Mouse (Mus musculus): ENCODE results near the gene Hsf4. TPM values are rescaled to one million over a fixed set of nuclear protein-coding genes. Genes with fewer than 3 reads are reported as not detected.

Hsf4 gene
- polyA plus RNA-seq, 1 experiment from 2014 or later, result 0.19 TPM

DNA sequence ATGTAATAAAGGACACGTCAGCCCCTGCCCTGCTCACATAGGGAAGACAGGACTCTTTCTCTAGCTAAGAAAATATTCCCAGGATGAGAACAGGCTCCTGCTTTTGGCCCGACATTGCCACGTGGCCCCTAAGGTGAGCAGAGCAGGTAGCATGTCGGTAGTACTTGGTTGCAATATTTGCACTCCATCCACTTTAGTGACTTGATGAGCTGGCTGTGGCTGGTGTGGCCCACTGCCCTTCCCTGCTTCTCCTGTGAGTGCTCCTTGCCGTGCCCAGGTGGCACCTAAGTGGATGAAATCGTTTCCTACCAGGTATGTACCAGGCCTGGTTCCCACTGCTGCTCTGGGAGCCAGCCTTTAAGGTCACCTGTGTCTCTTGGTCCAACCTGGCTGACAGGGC lies 17.6 kb upstream of the Hsf4 start:
- WGBS, result 91% methylated on average over 6 of the region's 6 CpGs
- Histone ChIP-seq H3K4me3 (no peak overlapping the region), H3K36me3 (peaks cover 60% of the 10 kb centered on the region)

DNA sequence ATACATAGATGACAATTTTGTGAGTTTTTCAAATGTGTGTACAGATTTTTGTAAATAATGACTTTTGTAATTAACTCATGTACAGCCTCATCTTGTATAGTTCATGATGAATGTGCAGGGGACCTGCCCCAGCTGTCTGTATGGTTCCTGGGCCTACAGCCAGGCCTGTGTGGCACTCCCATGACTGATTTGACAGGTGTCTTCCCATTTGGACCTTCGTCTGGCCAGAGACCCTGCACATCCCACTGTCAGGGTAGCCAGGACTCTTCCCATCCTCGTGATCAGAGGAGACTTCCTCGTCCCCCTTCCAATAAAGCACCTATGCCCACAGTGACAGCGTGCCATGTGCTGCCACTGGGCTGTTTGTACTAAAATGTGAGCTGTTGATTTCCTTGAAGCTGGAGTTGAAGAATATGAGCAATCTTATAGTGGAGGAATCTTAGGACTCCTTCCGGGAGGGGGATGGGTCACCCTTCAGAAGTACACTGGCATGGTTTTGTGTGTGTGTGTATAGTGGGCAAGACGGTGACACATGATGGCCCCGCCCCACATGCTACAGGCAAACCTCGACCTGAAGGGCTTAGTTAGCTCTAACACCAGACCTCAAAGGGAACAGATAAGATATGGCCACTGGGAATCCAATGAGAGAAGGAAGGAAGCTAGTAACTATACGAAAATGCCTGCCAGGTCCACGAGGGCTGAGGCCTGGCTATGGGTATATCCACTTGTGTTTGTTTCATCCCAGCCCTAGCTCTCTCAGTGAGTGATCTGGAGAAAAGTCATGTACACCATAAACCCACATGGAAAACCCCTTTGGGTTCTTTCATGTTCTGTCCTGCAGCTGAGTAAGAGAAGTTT lies 16.7 kb upstream of the Hsf4 start:
- Histone ChIP-seq H3K9me3 (no peaks in the 10 kb centered on the region), H3K4me3 (no peak overlapping the region), H3K4me1 (peaks cover 20% of the 10 kb centered on the region), H3K27ac (no peak overlapping the region), H3K27me3 (peaks cover 21% of the 10 kb centered on the region), H3K36me3 (peaks cover 53% of the 10 kb centered on the region), H3K4me2 (replicated peaks) (peak overlapping the region; percentile 90), H3K9ac (0 out of 2 replicates have a peak overlapping the region, but pooled peaks have one; percentile 76)
- ATAC-seq (ENCODE audit: low FRiP score, low read depth), result no peak
- WGBS, result 87% methylated on average over 10 of the region's 10 CpGs

More for the DNA sequence above, 17.6 kb upstream of the Hsf4 start:
- Histone ChIP-seq H3K9me3 (no peaks in the 10 kb centered on the region), H3K27me3 (peaks cover 13% of the 10 kb centered on the region), H3K4me2 (replicated peaks) (no peak overlapping the region), H3K27ac (no peak overlapping the region), H3K9ac (no peak overlapping the region), H3K4me1 (peaks cover 20% of the 10 kb centered on the region)
- no peak for ATAC-seq (ENCODE audit: low FRiP score, low read depth)

GRCm38 (mm10) chr8:105253766-105254151 lies 15.8 kb upstream of the Hsf4 start:
- H3K9ac ChIP-seq, result peak overlapping the region; percentile 76
- H3K36me3 ChIP-seq, result peaks cover 44% of the 10 kb centered on the region
- H3K27ac ChIP-seq, result no peak overlapping the region; the same call in 1 of the 2 replicates
- H3K4me1 ChIP-seq, result peaks cover 23% of the 10 kb centered on the region
- peak overlapping the region; percentile 63 for H3K4me3 ChIP-seq
- H3K27me3 ChIP-seq, result peaks cover 30% of the 10 kb centered on the region
- no peaks in the 10 kb centered on the region for H3K9me3 ChIP-seq
- ATAC-seq (ENCODE audit: low FRiP score, low read depth), result no peak
- peak overlapping the region; percentile 90 for H3K4me2 ChIP-seq (replicated peaks)
- 35% methylated on average over 20 of the region's 20 CpGs for whole genome bisulfite sequencing

DNA sequence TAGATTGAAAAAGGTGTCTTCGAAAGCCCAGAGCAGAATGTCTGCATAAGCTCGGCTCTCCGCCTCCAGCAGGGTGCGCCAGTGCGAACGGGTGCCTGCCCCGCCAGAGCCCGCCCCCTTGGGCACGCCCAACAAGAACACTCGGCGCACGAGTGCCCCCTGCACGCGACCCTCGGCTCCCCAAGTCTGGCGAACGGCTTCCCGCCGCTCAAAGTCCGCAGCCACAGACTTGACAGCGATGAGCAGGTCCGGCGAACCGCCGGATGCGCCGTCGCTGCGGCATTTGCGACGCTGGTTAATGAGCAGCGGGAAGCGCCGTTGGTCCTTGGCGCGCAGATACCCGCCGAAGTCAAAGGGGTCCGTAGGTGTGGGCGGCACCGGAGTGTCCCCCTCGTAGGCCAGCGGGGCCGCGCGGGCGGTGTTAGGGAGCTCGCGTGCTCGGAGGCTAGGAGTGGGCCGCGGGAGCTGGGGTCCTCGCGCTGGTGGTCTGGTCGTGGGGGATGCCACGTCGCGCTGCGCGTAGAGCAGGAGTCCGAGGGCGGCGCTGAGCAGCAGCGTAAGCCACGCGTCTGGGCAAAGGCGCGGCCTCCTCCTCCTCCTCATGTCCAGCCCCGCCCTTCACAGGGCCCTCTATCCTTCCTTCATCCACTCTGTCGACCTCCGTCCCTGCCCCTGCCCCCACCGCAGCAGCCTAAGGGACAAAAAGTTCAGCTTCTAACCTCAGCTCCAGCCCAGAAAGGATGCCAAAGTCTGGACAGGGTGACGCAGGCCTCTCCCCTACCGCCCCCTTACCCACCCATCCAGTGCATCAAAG lies 15.2 kb upstream of the Hsf4 start:
- WGBS, result under 1% methylated on average over 73 of the region's 74 CpGs
- Histone ChIP-seq H3K4me1 (peaks cover 29% of the 10 kb centered on the region), H3K4me2 (replicated peaks) (peak overlapping the region; percentile 90), H3K9ac (peak overlapping the region; percentile 76), H3K36me3 (peaks cover 38% of the 10 kb centered on the region), H3K27ac (peak overlapping the region; percentile 84), H3K27me3 (peaks cover 36% of the 10 kb centered on the region), H3K9me3 (no peaks in the 10 kb centered on the region), H3K4me3 (peak overlapping the region; percentile 63)
- ATAC-seq (ENCODE audit: low FRiP score, low read depth), result peak; percentile 87

DNA sequence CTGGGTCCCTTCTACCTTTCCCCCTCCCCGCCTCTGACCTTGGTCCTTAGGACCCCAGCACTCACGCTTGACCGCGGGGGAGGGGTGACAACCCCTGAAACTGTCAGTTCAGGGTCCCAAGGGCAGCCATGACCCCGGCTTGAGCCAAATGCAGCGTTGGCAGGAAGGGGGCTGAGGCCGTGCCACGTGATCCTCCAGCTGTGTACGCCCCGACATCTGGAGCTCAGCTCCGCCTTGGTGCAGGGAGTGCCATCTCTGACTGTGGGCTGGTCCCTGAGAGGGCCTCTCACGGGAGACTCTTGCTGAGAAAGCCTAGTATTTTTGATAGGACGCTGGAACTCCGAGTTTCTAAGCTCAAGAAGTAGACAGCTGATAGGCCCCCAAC lies 14.6 kb upstream of the Hsf4 start, which contains the start of gene B3gnt9:
B3gnt9 (minus strand) TSS at position 188 of the 385 bp plus-strand sequence.
- Histone ChIP-seq H3K36me3 (peaks cover 32% of the 10 kb centered on the region), H3K4me2 (replicated peaks) (peak within 1 kb of the TSS; percentile 90), H3K27me3 (peaks cover 42% of the 10 kb centered on the region), H3K4me3 (peak within 1 kb of the TSS; percentile 63), H3K9ac (peak within 1 kb of the TSS; percentile 76), H3K9me3 (no peaks in the 10 kb centered on the region), H3K4me1 (peaks cover 35% of the 10 kb centered on the region), H3K27ac (peak within 1 kb of the TSS; percentile 84)
- ATAC-seq (ENCODE audit: low FRiP score, low read depth), result peak; percentile 77
- 1% methylated on average over 14 of the region's 14 CpGs for WGBS

- no peak for ATAC-seq (ENCODE audit: low FRiP score, low read depth)
- peaks cover 64% of the 10 kb centered on the region for H3K27me3 ChIP-seq
- H3K27ac ChIP-seq, result no peak overlapping the region
- peaks cover 36% of the 10 kb centered on the region for H3K4me1 ChIP-seq
- peaks cover 8% of the 10 kb centered on the region for H3K36me3 ChIP-seq
- peaks cover 5% of the 10 kb centered on the region; the same call in 1 of the 2 replicates for H3K9me3 ChIP-seq
- no peak overlapping the region for H3K9ac ChIP-seq
- no peak overlapping the region for H3K4me3 ChIP-seq
- no peak overlapping the region for H3K4me2 ChIP-seq (replicated peaks)
- WGBS, result 71% methylated on average over 7 of the region's 7 CpGs
Measured at GRCm38 (mm10) chr8:105257318-105258114, 12.1 kb upstream of the Hsf4 start.

- peaks cover 5% of the 10 kb centered on the region; the same call in 1 of the 2 replicates for H3K9me3 ChIP-seq
- ATAC-seq (ENCODE audit: low FRiP score, low read depth), result peak; percentile 2; the same call in 1 of the 2 replicates
- H3K27me3 ChIP-seq, result peaks cover 80% of the 10 kb centered on the region
- H3K36me3 ChIP-seq, result no peaks in the 10 kb centered on the region
- peaks cover 26% of the 10 kb centered on the region for H3K4me1 ChIP-seq
- H3K27ac ChIP-seq, result no peak overlapping the region
- peak overlapping the region; percentile 55 for H3K9ac ChIP-seq
- WGBS, result 3% methylated on average over 55 of the region's 55 CpGs
- peak overlapping the region; percentile 73 for H3K4me2 ChIP-seq (replicated peaks)
- H3K4me3 ChIP-seq, result peak overlapping the region; percentile 44
Measured at GRCm38 (mm10) chr8:105258911-105259720, 10.5 kb upstream of the Hsf4 start.

- Histone ChIP-seq H3K36me3 (no peaks in the 10 kb centered on the region), H3K9me3 (peaks cover 5% of the 10 kb centered on the region; the same call in 1 of the 2 replicates), H3K27me3 (peaks cover 82% of the 10 kb centered on the region), H3K9ac (peak overlapping the region; percentile 55), H3K4me3 (peak overlapping the region; percentile 44), H3K4me1 (peaks cover 27% of the 10 kb centered on the region), H3K27ac (no peak overlapping the region), H3K4me2 (replicated peaks) (peak overlapping the region; percentile 73)
- ATAC-seq (ENCODE audit: low FRiP score, low read depth), result peak; percentile 24; the same call in 1 of the 2 replicates
- 4% methylated on average over 30 of the region's 30 CpGs for WGBS
Measured at GRCm38 (mm10) chr8:105259721-105260320, 9.8 kb upstream of the Hsf4 start.

DNA sequence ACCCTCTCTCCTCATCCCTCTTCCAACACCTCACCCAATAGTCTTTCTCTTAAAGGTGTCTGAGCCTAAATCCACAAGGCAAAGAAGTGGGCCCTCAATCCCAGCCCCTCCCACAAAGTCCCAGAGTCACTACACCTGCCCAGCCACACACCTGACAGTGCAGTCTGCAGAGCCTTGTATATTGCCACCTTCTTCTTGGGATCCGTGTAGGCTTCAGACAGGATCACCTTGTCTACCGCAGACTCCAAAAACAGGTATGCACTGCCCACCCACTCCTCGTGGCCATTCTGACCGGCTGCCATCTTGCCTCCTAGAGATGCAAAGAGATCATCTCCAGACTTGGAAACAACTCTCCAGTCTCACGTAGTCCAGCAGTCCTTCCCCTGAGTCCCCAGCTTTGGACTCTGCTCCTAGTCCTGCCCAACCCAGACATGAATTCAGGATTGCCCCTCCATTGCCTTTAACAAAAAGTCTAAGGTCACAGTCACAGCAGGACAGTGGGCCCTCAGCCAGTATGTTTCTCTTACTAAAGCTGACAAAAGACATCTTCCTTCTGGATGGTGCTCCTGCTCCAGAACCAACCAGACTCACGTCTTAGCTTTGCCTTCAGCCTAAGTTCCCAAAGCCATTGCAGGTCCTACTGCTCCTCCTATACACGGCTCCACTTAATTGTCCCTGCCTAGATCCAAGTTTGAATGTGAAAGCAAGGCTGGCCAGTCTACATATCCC lies 9.1 kb upstream of the Hsf4 start:
- no peak overlapping the region for H3K9ac ChIP-seq
- H3K4me2 ChIP-seq (replicated peaks), result no peak overlapping the region
- H3K27ac ChIP-seq, result no peak overlapping the region
- peaks cover 87% of the 10 kb centered on the region for H3K27me3 ChIP-seq
- ATAC-seq (ENCODE audit: low FRiP score, low read depth), result no peak
- peaks cover 26% of the 10 kb centered on the region for H3K4me1 ChIP-seq
- H3K4me3 ChIP-seq, result no peak overlapping the region
- 59% methylated on average over 7 of the region's 7 CpGs for WGBS
- H3K9me3 ChIP-seq, result peaks cover 5% of the 10 kb centered on the region; the same call in 1 of the 2 replicates
- no peaks in the 10 kb centered on the region for H3K36me3 ChIP-seq

GRCm38 (mm10) chr8:105261326-105261980 lies 8.1 kb upstream of the Hsf4 start:
- Histone ChIP-seq H3K4me1 (peaks cover 24% of the 10 kb centered on the region), H3K9me3 (peaks cover 8% of the 10 kb centered on the region; the same call in 1 of the 2 replicates), H3K9ac (no peak overlapping the region), H3K27me3 (peaks cover 86% of the 10 kb centered on the region), H3K36me3 (no peaks in the 10 kb centered on the region), H3K27ac (no peak overlapping the region), H3K4me2 (replicated peaks) (no peak overlapping the region), H3K4me3 (no peak overlapping the region)
- ATAC-seq (ENCODE audit: low FRiP score, low read depth), result no peak
- 86% methylated on average over 12 of the region's 12 CpGs for WGBS
